In genomic region chr6:115271866-115272271, GRCm38 (mm10) we compare ENCODE assay signal across 8 mouse cellular contexts. TPM values are rescaled to one million over a fixed set of nuclear protein-coding genes. Genes with fewer than 3 reads are reported as not detected.
DNase-seq lines count a peak whose midpoint lies in the region; ATAC-seq and TF ChIP-seq lines count a peak whose summit lies in the region.

No protein-coding gene starts in this region.

- no peaks in the 10 kb centered on the region for H3K36me3 ChIP-seq in C2C12 (ENCODE audit: control insufficient read depth, insufficient read depth)
- peaks cover 21% of the 10 kb centered on the region for H3K36me3 ChIP-seq in midbrain, postnatal 0 days (ENCODE audit: insufficient read depth, low read length)

- 14% methylated on average over 4 of the region's 4 CpGs for WGBS in midbrain, postnatal 0 days

- H3K9me3 ChIP-seq in midbrain, postnatal 0 days (ENCODE audit: low read length): no peaks in the 10 kb centered on the region

- H3K9ac ChIP-seq in midbrain, postnatal 0 days (replicated peaks; ENCODE audit: low read length, poor library complexity, severe bottlenecking): no peak overlapping the region

- no peaks in the 10 kb centered on the region for H3K27me3 ChIP-seq in C2C12 (ENCODE audit: control insufficient read depth, insufficient read depth, insufficient read length)
- H3K27me3 ChIP-seq in midbrain, postnatal 0 days (ENCODE audit: insufficient read depth, low read length): no peaks in the 10 kb centered on the region

- 0 out of 2 replicates have a peak, but pooled peaks cover 5% of the 10 kb centered on the region for H3K4me1 ChIP-seq in midbrain, postnatal 0 days (ENCODE audit: insufficient read depth, low read length)

- H3K4me3 ChIP-seq in C2C12 (ENCODE audit: insufficient read depth, poor library complexity, severe bottlenecking): no peak overlapping the region
- H3K4me3 ChIP-seq in midbrain, postnatal 0 days (ENCODE audit: low read depth, low read length): no peak overlapping the region

- no peaks in the 10 kb centered on the region for H3K79me2 ChIP-seq in C2C12 (ENCODE audit: control insufficient read depth, insufficient read depth)

- no peaks in the 10 kb centered on the region for H3K79me3 ChIP-seq in C2C12 (ENCODE audit: low read depth)

- TF ChIP-seq CTCF in C2C12 (IDR thresholded peaks at IDR 0.05; ENCODE audit: control insufficient read depth, insufficient read depth, insufficient read length): no peak
- no peak for TF ChIP-seq CTCF in midbrain, postnatal 0 days (IDR thresholded peaks at IDR 0.05)

- no peak overlapping the region for H3K27ac ChIP-seq in midbrain, postnatal 0 days (ENCODE audit: low read depth, low read length)

- no peak for ATAC-seq in midbrain, postnatal 0 days (ENCODE audit: low FRiP score)

- H3ac ChIP-seq in C2C12 (ENCODE audit: control insufficient read depth, insufficient read length, low read depth): peak overlapping the region; percentile 30

- no peak overlapping the region for H3K4me2 ChIP-seq in midbrain, postnatal 0 days (ENCODE audit: low read depth, low read length, poor library complexity, severe bottlenecking)

- DNase-seq in adrenal gland, adult 18-20 months (ENCODE audit: low spot score in 2 of 2): peak; percentile 31 to 37
- peak; percentile 31 for DNase-seq in gastrocnemius, postnatal 10 days
- DNase-seq in kidney, adult 8-10 months: peak; percentile 49 to 54
- DNase-seq in midbrain, postnatal 0 days (ENCODE audit: low spot score): peak; percentile 44
- no peak for DNase-seq in spleen, postnatal 14 days (ENCODE audit: low spot score in 2 of 2)
- DNase-seq in natural killer cell, adult 2 months (ENCODE audit: low spot score in 2 of 2): no peak
- no peak for DNase-seq in layer of hippocampus, postnatal 36 days

TF ChIP-seq in C2C12, 6 proteins besides CTCF, POLR2A, EP300 and RAD21:
- TF ChIP-seq MYOD1 (IDR thresholded peaks at IDR 0.05; ENCODE audit: control insufficient read depth, insufficient read length, low read depth) (peak; percentile 71), MAX (IDR thresholded peaks at IDR 0.05) (peak; percentile 90), FOSL1 (IDR thresholded peaks at IDR 0.05; ENCODE audit: insufficient read depth, low read length, poor library complexity, severe bottlenecking) (no peak), USF1 (IDR thresholded peaks at IDR 0.05; ENCODE audit: low read depth) (peak; percentile 18)

RNA-seq across cellular contexts. Expression of gene Timp4, which starts 19.9 kb away (rescaled TPM):
- 0.01 TPM for polyA plus RNA-seq in C2C12 (2012; fragmentation: generic; extraction: Trizol)
- 10 to 100 TPM in 1 of 2 experiments, 1 to 10 TPM in 1; 2.6 to 11.3 TPM for total RNA-seq in adrenal gland, adult 18-20 months (2021)
- 1 to 10 TPM; 2.0 to 7.1 TPM for total RNA-seq in gastrocnemius, postnatal 10 days (2021)
- total RNA-seq in midbrain, postnatal 0 days (2014; rRNA removed): 15.1 and 29.7 TPM in 2 replicates
- polyA plus RNA-seq in midbrain, postnatal 0 days (2015; fragmentation: Nextera tagmentation; extraction: Ambion mirVana): 21.9 and 25.4 TPM in 2 replicates
- total RNA-seq in layer of hippocampus, postnatal 36 days (2021): 10 to 100 TPM; 23.3 to 25.9 TPM

RNA-seq across cellular contexts. Expression of gene Gm17482, which starts 44.7 kb away (rescaled TPM):
- polyA plus RNA-seq in C2C12 (2012; fragmentation: generic; extraction: Trizol): not detected
- not detected for total RNA-seq in adrenal gland, adult 18-20 months (2021)
- total RNA-seq in gastrocnemius, postnatal 10 days (2021): not detected
- not detected in 2 replicates for total RNA-seq in midbrain, postnatal 0 days (2014; rRNA removed)
- polyA plus RNA-seq in midbrain, postnatal 0 days (2015; fragmentation: Nextera tagmentation; extraction: Ambion mirVana): not detected in 2 replicates
- total RNA-seq in layer of hippocampus, postnatal 36 days (2021): not detected

Comparison
In these comparisons a context has a peak if more than half of its experiments do, and no peak if none do; other contexts are left out.
1. DNase-seq: peak in adrenal gland, adult 18-20 months (2 of 2), gastrocnemius, postnatal 10 days (single experiment), kidney, adult 8-10 months (2 of 2) and midbrain, postnatal 0 days (single experiment); none in spleen, postnatal 14 days (0 of 2), natural killer cell, adult 2 months (0 of 2) and layer of hippocampus, postnatal 36 days (0 of 2).